Mouse (Mus musculus) frontal cortex, postnatal 25 days (tissue): ENCODE measurements around the gene Igfbp2.

Source experiments
- DNase-seq, 2 experiments: peaks; one replicate each; pipeline ENCODE4 v3.0.0; 2022; ENCODE audit warnings: low spot score in 2 of 2

The Igfbp2 gene

DNA sequence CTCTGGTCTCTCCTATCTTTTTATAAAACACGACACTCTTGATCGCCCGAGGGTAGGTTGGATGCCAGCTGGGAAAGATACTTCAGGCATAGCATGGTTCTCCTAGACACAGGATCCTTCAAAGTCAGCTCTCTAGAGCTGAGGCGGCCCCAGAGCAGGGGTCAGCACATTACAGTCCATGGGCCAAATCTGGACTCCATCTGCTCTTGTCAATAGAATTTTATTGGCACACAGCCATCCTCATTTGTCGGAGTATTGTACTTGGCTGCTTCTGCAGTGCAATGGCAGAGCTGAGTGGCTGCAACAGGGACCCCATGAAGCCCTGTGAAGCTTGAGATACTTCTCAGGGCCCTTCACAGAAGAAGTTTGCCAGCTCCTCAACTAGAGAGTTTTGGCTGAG lies 9.1 kb upstream of the Igfbp2 start:
- DNase-seq: no peak

GRCm38 (mm10) chr1:72815616-72816015 lies 8.7 kb upstream of the Igfbp2 start:
- DNase-seq: no peak

GRCm38 (mm10) chr1:72819995-72820394 lies 4.3 kb upstream of the Igfbp2 start:
- no peak for DNase-seq

GRCm38 (mm10) chr1:72822893-72823292 lies 1.4 kb upstream of the Igfbp2 start:
- no peak for DNase-seq

DNA sequence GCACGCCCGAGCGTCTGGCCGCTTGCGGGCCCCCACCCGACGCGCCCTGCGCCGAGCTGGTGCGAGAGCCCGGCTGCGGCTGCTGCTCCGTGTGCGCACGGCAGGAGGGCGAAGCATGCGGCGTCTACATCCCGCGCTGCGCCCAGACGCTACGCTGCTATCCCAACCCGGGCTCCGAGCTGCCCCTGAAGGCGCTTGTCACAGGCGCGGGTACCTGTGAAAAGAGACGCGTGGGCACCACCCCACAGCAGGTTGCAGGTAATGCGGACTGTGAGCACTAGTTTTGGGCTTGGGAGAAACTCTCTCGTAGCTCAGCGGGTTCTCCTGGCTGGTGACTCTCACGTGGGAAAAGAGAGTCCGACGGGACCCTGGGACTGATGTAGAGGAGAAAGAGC lies 401 bp downstream of the Igfbp2 start:
- no peak for DNase-seq

DNA sequence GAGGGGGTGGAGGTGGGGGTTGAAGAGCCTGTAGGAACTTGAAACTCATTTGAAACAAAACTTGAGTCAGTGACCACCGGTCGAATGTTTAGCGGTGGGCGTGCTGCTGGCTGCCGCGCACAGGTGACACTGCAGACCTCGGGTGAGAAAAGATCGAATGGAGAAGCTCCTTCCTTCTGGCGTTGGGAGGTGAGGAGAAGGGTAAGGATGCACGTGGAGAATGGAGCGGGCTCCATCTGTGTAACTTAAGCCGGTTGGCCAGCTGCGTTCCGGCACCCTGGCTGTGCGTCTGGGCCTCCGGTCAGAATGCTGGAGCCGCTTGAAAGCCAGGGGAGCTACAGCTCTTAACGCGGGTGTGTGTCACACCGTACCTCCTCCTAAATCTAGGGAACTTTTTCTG lies 983 bp downstream of the Igfbp2 start:
- no peak for DNase-seq

DNA sequence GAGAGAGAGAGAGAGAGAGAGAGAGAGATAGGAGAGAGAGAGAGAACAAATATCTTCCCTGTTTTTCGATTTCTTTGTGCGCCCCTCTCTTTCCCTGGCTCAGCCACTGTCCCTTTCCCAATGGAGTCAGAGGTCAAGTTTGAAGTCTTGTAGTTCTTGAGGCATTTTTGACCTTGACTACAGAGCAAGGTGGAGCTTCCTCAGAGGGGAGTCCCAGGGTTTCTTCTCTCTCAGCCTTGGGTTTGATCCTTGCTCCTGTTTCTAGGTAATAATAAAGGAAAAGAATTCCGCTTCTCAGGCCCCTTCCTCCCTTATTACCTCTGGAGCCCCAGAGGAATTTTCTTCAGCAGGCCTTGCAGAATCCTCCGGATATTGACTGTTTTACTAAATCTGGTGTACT lies 1.6 kb downstream of the Igfbp2 start:
- DNase-seq: no peak

DNA sequence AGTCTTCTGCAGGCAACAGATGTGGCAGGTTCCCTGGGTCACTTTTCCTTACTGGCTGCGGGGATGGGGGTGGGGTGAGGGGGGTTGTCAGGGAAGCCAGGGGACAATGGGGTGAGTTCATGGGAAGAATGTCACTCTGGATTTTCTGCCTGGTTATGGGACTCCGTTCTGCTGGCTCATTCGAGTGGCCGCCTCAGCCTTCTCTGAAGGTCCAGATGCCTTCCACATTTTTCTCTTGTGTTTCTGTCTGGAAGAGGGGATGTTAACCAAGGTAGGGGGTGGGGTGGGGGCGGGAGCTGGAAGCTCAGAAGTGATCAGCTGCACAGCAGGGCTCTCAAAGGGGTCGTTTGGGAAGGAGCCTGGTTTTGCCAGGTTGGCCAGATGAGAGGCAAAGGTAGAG lies 2.1 kb downstream of the Igfbp2 start:
- no peak for DNase-seq

DNA sequence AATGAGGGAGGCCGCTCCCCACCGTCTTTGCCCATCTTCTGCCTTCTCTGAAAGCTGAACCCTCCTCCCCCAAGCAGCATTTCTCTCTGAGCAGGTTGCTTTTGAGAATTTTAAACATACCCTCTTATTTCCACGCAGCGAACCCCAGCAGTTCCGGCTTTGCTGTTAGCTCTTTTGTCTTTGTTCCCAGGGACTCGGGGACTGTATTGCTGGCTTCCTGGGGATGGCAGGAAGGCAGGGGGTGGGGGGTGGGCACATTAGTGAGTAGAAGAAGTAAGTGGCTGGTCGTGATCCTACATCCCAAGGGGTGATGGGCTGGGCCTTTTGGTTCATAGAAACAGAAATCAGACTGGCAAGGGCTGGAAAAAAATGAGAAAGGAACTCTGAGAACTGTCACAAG lies 2.6 kb downstream of the Igfbp2 start:
- DNase-seq: no peak

- no peak for DNase-seq
Observed at GRCm38 (mm10) chr1:72827411-72828315, 3.4 kb downstream of the Igfbp2 start.

- DNase-seq: no peak
Observed at GRCm38 (mm10) chr1:72828843-72829242, 4.5 kb downstream of the Igfbp2 start.

- DNase-seq: no peak
Observed at GRCm38 (mm10) chr1:72830485-72830884, 6.2 kb downstream of the Igfbp2 start.

DNA sequence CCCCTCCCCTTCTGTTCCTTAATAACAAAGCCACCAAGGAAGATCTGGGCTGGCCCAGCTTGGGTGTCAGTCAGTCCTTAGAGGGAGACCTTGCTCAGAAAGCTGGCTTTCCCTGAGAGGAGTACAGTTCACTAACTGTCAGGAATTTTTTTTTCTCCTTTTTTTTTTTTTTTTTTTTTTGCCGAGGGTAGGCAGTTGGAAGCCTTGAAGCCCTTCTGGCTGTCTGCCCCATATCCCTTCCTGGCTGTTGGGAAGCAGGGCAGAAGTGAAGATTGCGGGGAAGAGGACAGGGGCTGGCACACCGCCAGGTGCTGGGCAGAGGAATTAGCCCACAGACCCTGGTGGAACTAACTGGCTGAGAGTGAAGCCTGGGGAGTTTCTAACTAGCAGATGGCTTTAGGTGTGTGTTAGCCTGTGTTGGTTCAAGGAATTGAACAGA lies 8.4 kb downstream of the Igfbp2 start:
- no peak for DNase-seq

- no peak for DNase-seq
Observed at GRCm38 (mm10) chr1:72833563-72833962, 9.3 kb downstream of the Igfbp2 start.

DNA sequence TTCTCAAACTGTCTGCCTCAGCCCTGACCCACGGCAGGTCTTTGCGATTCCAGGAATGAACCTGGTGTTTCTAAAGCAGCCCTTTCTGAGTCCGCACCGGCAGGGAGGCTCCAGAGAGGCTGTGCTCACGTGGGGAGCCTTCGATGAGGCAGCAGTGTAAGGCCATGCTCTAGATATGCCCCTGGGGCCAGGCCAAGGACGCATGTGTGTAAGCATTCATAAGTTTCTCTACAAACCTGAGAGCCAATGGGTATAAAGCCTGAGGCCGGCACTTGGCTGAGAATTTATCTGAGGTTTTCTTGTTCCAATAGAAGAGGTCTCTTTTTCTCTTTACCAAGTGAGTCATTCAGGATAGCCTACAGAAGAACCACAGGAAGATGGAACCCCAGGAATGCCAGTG lies 15.1 kb downstream of the Igfbp2 start:
- no peak for DNase-seq

DNA sequence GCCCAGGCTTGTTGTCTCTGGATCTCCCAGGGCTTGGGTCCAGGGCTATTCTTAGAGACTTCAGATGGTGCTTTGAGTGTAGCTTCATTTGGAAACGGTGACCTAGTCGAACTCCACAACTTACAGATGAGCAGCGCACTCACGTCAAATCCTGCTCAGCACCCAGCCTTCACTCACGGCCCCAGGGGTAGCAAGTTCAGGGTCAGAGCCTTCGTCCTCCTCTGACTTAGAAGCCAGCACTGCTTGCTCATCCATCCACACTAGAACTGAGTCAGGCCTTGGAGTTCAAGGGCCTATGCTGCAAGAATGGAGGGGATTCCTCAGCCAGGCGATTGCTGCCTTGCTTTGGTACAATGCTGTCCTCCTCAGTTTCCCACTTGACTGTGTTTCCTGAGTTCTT lies 15.5 kb downstream of the Igfbp2 start:
- DNase-seq: no peak

- DNase-seq: no peak
Observed at GRCm38 (mm10) chr1:72842666-72843459, 18.6 kb downstream of the Igfbp2 start.

DNA sequence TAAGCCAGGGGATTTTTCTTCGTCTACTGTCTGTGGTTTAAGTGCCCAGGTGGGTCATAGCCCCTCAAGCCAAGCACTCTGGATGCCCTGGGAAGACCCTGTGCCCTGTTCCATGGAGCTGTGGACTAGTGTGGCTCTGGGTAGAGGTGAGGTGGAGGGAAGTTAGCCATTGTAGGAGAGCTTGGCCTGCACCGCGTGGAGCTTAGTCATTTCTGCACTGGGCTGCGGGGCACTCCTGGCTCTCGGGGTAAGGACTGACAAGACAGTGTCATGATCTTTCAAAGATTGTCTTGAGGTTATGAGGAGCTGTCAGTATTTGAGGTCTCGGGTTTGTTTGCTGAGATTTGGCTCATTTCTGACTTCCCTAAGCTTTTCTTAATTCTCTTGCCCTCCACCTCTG lies 20.4 kb downstream of the Igfbp2 start:
- DNase-seq: no peak

GRCm38 (mm10) chr1:72847849-72848380 lies 23.6 kb downstream of the Igfbp2 start:
- no peak for DNase-seq

DNA sequence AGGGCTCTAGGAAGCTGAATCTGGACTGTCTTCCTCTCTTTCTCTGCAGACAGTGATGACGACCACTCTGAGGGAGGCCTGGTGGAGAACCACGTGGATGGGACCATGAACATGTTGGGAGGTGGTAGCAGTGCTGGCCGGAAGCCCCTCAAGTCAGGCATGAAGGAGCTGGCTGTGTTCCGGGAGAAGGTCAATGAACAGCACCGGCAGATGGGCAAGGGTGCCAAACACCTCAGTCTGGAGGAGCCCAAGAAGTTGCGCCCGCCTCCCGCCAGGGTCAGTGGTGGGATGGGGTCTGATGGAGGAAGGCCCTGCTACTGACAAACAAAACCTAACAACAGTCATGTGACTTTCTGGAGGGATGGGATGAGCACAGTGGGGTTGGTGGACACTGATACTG lies 24.7 kb downstream of the Igfbp2 start:
- DNase-seq: no peak

GRCm38 (mm10) chr1:72853759-72854158 lies 29.5 kb downstream of the Igfbp2 start:
- DNase-seq: no peak

DNA sequence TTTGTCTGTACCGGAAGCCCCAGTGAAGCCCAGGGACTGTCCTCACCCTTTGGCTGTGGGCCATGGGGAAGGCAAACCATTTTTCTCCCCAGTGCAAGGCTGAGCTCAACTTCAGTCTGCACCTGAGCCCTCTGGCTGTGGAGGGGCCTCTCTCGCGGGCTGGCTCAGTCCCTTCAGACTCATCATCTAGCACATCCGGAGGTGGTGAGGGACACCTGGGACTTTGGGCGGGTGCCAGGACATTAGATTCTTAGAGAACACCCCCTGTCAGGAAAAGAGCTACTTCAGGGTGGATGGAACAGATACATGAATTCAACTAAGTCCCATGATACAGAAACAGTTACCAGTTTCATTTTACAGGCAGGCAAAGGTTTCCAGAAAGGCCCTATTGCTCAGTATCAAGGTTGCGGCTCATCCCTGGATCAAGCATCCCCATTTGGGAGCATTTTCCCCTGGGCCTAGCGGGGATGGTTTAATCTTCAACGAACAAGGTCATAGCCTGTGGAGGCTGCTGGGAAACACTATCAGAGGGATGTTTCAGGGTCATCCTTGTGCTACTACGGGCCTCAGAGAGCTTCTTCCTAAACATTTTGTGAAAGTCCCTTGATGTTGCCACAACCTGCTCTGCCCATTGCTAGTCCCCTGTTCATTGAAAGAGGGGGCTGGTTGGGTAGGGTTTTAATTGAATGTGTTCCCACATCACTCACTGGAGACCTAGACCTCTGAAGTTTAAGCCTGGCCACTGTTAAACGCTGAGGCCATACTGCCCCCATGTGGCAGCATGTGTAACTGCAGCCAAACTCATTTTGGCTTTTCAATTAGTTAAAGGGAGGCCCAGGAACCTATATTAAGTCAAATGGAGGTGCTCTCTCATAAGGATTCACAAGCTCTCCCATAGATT lies 30.3 kb downstream of the Igfbp2 start:
- DNase-seq: peak in 1 of 2 experiments; percentile 38
